Mouse (Mus musculus) gastrocnemius, adult 18-20 months (tissue): ENCODE measurements around the gene Ralgapa2. TPM values are rescaled to one million over a fixed set of nuclear protein-coding genes. Genes with fewer than 3 reads are reported as not detected.
"Not testable (repeated sequence)": the region's sequence is repeated elsewhere in the genome, so short reads cannot be mapped to it uniquely, and the experiment has no call there.

ENCODE experiments used
- DNase-seq: peaks from one replicate; pipeline ENCODE4 v3.0.0; 2021; ENCODE audit warnings: low spot score
- total RNA-seq, 2 experiments: library from RNA; stranded (reverse); gene quantifications; 2 replicates each; pipeline ENCODE4 v1.2.3; 2021

The Ralgapa2 gene
- total RNA-seq, 2 experiments from 2014 or later, result 8.3 to 9.3 TPM

- DNase-seq, result no peak
These were observed 13.0 kb downstream of the Ralgapa2 start for GRCm38 (mm10) chr2:146499111-146499510.

GRCm38 (mm10) chr2:146498298-146498697 is 13.8 kb downstream of the Ralgapa2 start:
- DNase-seq, result no peak

GRCm38 (mm10) chr2:146496995-146497394 is 15.1 kb downstream of the Ralgapa2 start:
- no peak for DNase-seq

GRCm38 (mm10) chr2:146495781-146496180 is 16.4 kb downstream of the Ralgapa2 start:
- no peak for DNase-seq

- no peak for DNase-seq
These were observed 18.7 kb downstream of the Ralgapa2 start for GRCm38 (mm10) chr2:146493354-146493946.

GRCm38 (mm10) chr2:146491830-146492610 is 20.1 kb downstream of the Ralgapa2 start:
- no peak for DNase-seq

- no peak for DNase-seq
These were observed 21.2 kb downstream of the Ralgapa2 start for GRCm38 (mm10) chr2:146490926-146491325.

GRCm38 (mm10) chr2:146488291-146488690 is 23.9 kb downstream of the Ralgapa2 start:
- no peak for DNase-seq

GRCm38 (mm10) chr2:146482859-146483258 is 29.3 kb downstream of the Ralgapa2 start:
- DNase-seq, result no peak

- DNase-seq, result no peak
These were observed 34.7 kb downstream of the Ralgapa2 start for GRCm38 (mm10) chr2:146477491-146477890.

GRCm38 (mm10) chr2:146476428-146476972 is 35.6 kb downstream of the Ralgapa2 start:
- DNase-seq, result no peak

- DNase-seq, result no peak
These were observed 36.1 kb downstream of the Ralgapa2 start for GRCm38 (mm10) chr2:146476001-146476400.

GRCm38 (mm10) chr2:146470947-146471346 is 41.2 kb downstream of the Ralgapa2 start:
- DNase-seq, result no peak

GRCm38 (mm10) chr2:146469707-146470420 is 42.3 kb downstream of the Ralgapa2 start:
- peak; percentile 24 for DNase-seq

- DNase-seq, result no peak
These were observed 43.2 kb downstream of the Ralgapa2 start for GRCm38 (mm10) chr2:146468898-146469297.

- no peak for DNase-seq
These were observed 44.1 kb downstream of the Ralgapa2 start for GRCm38 (mm10) chr2:146468016-146468415.

- not testable (repeated sequence) for DNase-seq
These were observed 45.3 kb downstream of the Ralgapa2 start for GRCm38 (mm10) chr2:146466811-146467210.

- no peak for DNase-seq
These were observed 54.6 kb downstream of the Ralgapa2 start for GRCm38 (mm10) chr2:146457494-146457893.

GRCm38 (mm10) chr2:146456612-146457011 is 55.5 kb downstream of the Ralgapa2 start:
- no peak for DNase-seq

- no peak for DNase-seq
These were observed 56.1 kb downstream of the Ralgapa2 start for GRCm38 (mm10) chr2:146456062-146456461.

- no peak for DNase-seq
These were observed 68.1 kb downstream of the Ralgapa2 start for GRCm38 (mm10) chr2:146444009-146444408.

- no peak for DNase-seq
These were observed 68.8 kb downstream of the Ralgapa2 start for GRCm38 (mm10) chr2:146443291-146443875.
